Mouse (Mus musculus) mesoderm, embryonic 11.5 days (tissue): ENCODE measurements around the gene Arhgap4.

Experiments
- DNase-seq: peaks from one replicate; pipeline ENCODE4 v3.0.0-alpha.2; 2012; ENCODE audit warnings: low read depth, low spot score

The Arhgap4 gene

DNA sequence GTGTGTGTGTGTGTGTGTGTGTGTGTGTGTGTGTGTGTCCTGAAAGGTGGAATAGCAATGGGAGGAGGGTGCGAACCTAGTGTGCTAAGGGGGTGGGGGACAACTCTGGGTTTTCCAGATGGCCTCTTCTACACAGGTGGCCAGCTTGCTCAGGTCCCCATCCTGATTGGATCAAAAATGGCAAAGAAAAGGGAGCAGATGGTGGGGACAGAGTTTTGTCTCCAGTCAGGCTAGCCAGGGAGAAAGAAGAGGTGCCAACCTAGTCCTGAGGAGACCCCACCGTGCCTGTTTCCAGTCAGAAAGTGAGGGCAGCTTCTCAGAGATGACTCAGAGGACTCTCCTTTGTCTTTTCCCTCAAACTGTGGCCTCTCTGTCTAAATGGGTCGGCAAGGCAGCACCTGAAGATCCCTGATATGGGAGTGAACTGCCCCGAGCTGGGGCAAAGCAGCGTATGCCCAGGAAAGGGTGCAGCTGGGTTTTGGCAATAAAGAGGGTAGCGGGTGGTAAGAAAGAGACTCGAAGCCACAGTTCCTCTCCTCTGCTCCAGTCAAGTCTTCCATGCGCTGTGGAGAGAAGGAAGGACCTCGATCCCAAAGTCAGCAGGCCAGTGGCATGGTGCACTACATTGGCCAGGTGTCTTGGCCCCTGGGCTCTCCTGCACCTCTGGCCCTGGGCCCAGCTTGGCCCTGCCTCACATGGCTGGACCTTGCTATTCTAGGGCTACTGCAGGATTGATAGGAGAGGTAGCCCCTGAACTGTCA is 67.2 kb downstream of the Arhgap4 start:
- no peak for DNase-seq
